Mouse (Mus musculus) midbrain, embryonic 12.5 days (tissue): ENCODE results near the gene Trappc6a. TPM values are rescaled to one million over a fixed set of nuclear protein-coding genes. Genes with fewer than 3 reads are reported as not detected.
A peak's percentile ranks its signal among the peaks of the same experiment; 100 is the strongest.

ENCODE experiments used
- ATAC-seq: fragments of 200-750 bp; cut with Nextera tagmentation; 2 replicates; pipeline ENCODE4 v1.8.0; 2017; ENCODE audit warnings: low read depth, moderate TSS enrichment, moderate library complexity; ENCODE audit not compliant: low FRiP score
- H3K27ac ChIP-seq: fragments of 300-500 bp; sonication (generic); replicated peaks from 2 replicates; pipeline ENCODE4 v1.5.1; 2016; ENCODE audit warnings: mild to moderate bottlenecking
- H3K27me3 ChIP-seq: fragments of 300-500 bp; sonication (generic); 2 replicates; pipeline ENCODE4 v1.6.1; 2016; ENCODE audit warnings: mild to moderate bottlenecking
- H3K36me3 ChIP-seq: fragments of 300-500 bp; sonication (generic); 2 replicates; pipeline ENCODE4 v1.6.1; 2016
- H3K4me1 ChIP-seq: fragments of 300-500 bp; sonication (generic); 2 replicates; pipeline ENCODE4 v1.6.1; 2016
- H3K4me2 ChIP-seq: fragments of 300-500 bp; sonication (generic); replicated peaks from 2 replicates; pipeline ENCODE4 v1.6.1; 2016; ENCODE audit warnings: mild to moderate bottlenecking, moderate library complexity
- H3K4me3 ChIP-seq: fragments of 300-500 bp; sonication (generic); 2 replicates; pipeline ENCODE4 v1.5.1; 2016; ENCODE audit warnings: mild to moderate bottlenecking
- H3K9ac ChIP-seq: fragments of 300-500 bp; sonication (generic); replicated peaks from 2 replicates; pipeline ENCODE4 v1.6.1; 2016; ENCODE audit warnings: mild to moderate bottlenecking, moderate library complexity
- H3K9me3 ChIP-seq: fragments of 300-500 bp; sonication (generic); 2 replicates; pipeline ENCODE4 v1.6.1; 2016; ENCODE audit warnings: mild to moderate bottlenecking
- WGBS: fragments of 180-500 bp; shearing (Covaris S2); methylation state at CpG from one replicate; pipeline ENCODE4 v1.1.7; 2016; 5-methylcytosine and 5-hydroxymethylcytosine counted together
- polyA plus RNA-seq: library from polyadenylated mRNA; unstranded; fragments of >200 nt; fragmentation: Nextera tagmentation; extraction: Ambion mirVana; gene quantifications from 2 replicates; pipeline ENCODE4 v1.2.1, GENCODE M21; 2016

The Trappc6a gene
- polyA plus RNA-seq, 1 experiment from 2014 or later: 41.5 TPM

GRCm38 (mm10) chr7:19494751-19495474 lies 13.3 kb upstream of the Trappc6a start:
- Histone ChIP-seq H3K27ac (no peak overlapping the region), H3K27me3 (peaks cover 45% of the 10 kb centered on the region), H3K36me3 (no peaks in the 10 kb centered on the region), H3K9ac (no peak overlapping the region), H3K4me1 (peaks cover 5% of the 10 kb centered on the region), H3K9me3 (no peaks in the 10 kb centered on the region), H3K4me2 (no peak overlapping the region), H3K4me3 (no peak overlapping the region)
- ATAC-seq: no peak
- 86% methylated on average over 25 of the region's 25 CpGs for WGBS

- 74% methylated on average over 20 of the region's 20 CpGs for WGBS
- Histone ChIP-seq H3K9ac (no peak overlapping the region), H3K4me3 (no peak overlapping the region), H3K4me2 (no peak overlapping the region), H3K36me3 (no peaks in the 10 kb centered on the region), H3K27ac (no peak overlapping the region), H3K27me3 (peaks cover 37% of the 10 kb centered on the region), H3K4me1 (peaks cover 5% of the 10 kb centered on the region), H3K9me3 (no peaks in the 10 kb centered on the region)
- no peak for ATAC-seq
Measured at GRCm38 (mm10) chr7:19495521-19496213, 12.5 kb upstream of the Trappc6a start.

- no peaks in the 10 kb centered on the region for H3K9me3 ChIP-seq
- H3K36me3 ChIP-seq: no peaks in the 10 kb centered on the region
- H3K4me2 ChIP-seq: no peak overlapping the region
- no peak overlapping the region for H3K9ac ChIP-seq
- peaks cover 32% of the 10 kb centered on the region for H3K27me3 ChIP-seq
- H3K4me3 ChIP-seq: no peak overlapping the region
- WGBS: 70% methylated on average over 5 of the region's 5 CpGs
- H3K27ac ChIP-seq: no peak overlapping the region
- H3K4me1 ChIP-seq: peaks cover 5% of the 10 kb centered on the region
- no peak for ATAC-seq
Measured at GRCm38 (mm10) chr7:19496214-19496555, 12.0 kb upstream of the Trappc6a start.

GRCm38 (mm10) chr7:19498326-19498725 lies 9.9 kb upstream of the Trappc6a start:
- ATAC-seq: no peak
- H3K9ac ChIP-seq: no peak overlapping the region
- no peaks in the 10 kb centered on the region for H3K4me1 ChIP-seq
- no peaks in the 10 kb centered on the region for H3K9me3 ChIP-seq
- peaks cover 12% of the 10 kb centered on the region; the same call in 1 of the 2 replicates for H3K27me3 ChIP-seq
- H3K36me3 ChIP-seq: no peaks in the 10 kb centered on the region
- no peak overlapping the region for H3K4me2 ChIP-seq
- no peak overlapping the region for H3K4me3 ChIP-seq
- H3K27ac ChIP-seq: no peak overlapping the region
- 84% methylated on average over 4 of the region's 4 CpGs for WGBS

GRCm38 (mm10) chr7:19500420-19501363 lies 7.5 kb upstream of the Trappc6a start:
- H3K27ac ChIP-seq: no peak overlapping the region
- H3K27me3 ChIP-seq: no peaks in the 10 kb centered on the region
- H3K4me3 ChIP-seq: no peak overlapping the region
- H3K9ac ChIP-seq: no peak overlapping the region
- H3K4me1 ChIP-seq: no peaks in the 10 kb centered on the region
- no peak for ATAC-seq
- no peaks in the 10 kb centered on the region for H3K9me3 ChIP-seq
- no peaks in the 10 kb centered on the region for H3K36me3 ChIP-seq
- 73% methylated on average over 12 of the region's 12 CpGs for WGBS
- no peak overlapping the region for H3K4me2 ChIP-seq

- Histone ChIP-seq H3K4me2 (no peak overlapping the region), H3K36me3 (no peaks in the 10 kb centered on the region), H3K9ac (no peak overlapping the region), H3K9me3 (no peaks in the 10 kb centered on the region), H3K4me1 (peaks cover 2% of the 10 kb centered on the region), H3K4me3 (no peak overlapping the region), H3K27ac (no peak overlapping the region), H3K27me3 (no peaks in the 10 kb centered on the region; the same call in 1 of the 2 replicates)
- WGBS: 86% methylated on average over 4 of the region's 4 CpGs
- no peak for ATAC-seq
Measured at GRCm38 (mm10) chr7:19501658-19502057, 6.5 kb upstream of the Trappc6a start.

GRCm38 (mm10) chr7:19503481-19504068 lies 4.6 kb upstream of the Trappc6a start:
- WGBS: 36% methylated on average over 5 of the region's 5 CpGs
- Histone ChIP-seq H3K4me3 (no peak overlapping the region), H3K4me2 (no peak overlapping the region), H3K36me3 (no peaks in the 10 kb centered on the region), H3K27me3 (no peaks in the 10 kb centered on the region; the same call in 1 of the 2 replicates), H3K27ac (no peak overlapping the region), H3K9me3 (no peaks in the 10 kb centered on the region), H3K4me1 (peaks cover 13% of the 10 kb centered on the region), H3K9ac (no peak overlapping the region)
- ATAC-seq: no peak

- Histone ChIP-seq H3K4me2 (peak overlapping the region; percentile 88), H3K27me3 (no peaks in the 10 kb centered on the region; the same call in 1 of the 2 replicates), H3K4me3 (peak overlapping the region; percentile 78), H3K9ac (no peak overlapping the region; the same call in 1 of the 2 replicates), H3K9me3 (no peaks in the 10 kb centered on the region), H3K36me3 (no peaks in the 10 kb centered on the region), H3K4me1 (peaks cover 20% of the 10 kb centered on the region), H3K27ac (no peak overlapping the region)
- 19% methylated on average over 6 of the region's 6 CpGs for WGBS
- no peak for ATAC-seq
Measured at GRCm38 (mm10) chr7:19506326-19506725, 1.9 kb upstream of the Trappc6a start.

- Histone ChIP-seq H3K4me1 (peaks cover 20% of the 10 kb centered on the region), H3K36me3 (no peaks in the 10 kb centered on the region), H3K9me3 (no peaks in the 10 kb centered on the region), H3K9ac (peak overlapping the region; percentile 86), H3K27ac (peak overlapping the region; percentile 83), H3K4me2 (peak overlapping the region; percentile 88), H3K27me3 (no peaks in the 10 kb centered on the region; the same call in 1 of the 2 replicates), H3K4me3 (peak overlapping the region; percentile 78)
- 1% methylated on average over 70 of the region's 71 CpGs for WGBS
- peak; percentile 44 for ATAC-seq
Measured at GRCm38 (mm10) chr7:19506969-19507611, 1.1 kb upstream of the Trappc6a start.

- peak overlapping the region; percentile 86 for H3K9ac ChIP-seq
- H3K4me3 ChIP-seq: peak overlapping the region; percentile 78
- no peak for ATAC-seq
- H3K36me3 ChIP-seq: no peaks in the 10 kb centered on the region
- peak overlapping the region; percentile 88 for H3K4me2 ChIP-seq
- peak overlapping the region; percentile 83 for H3K27ac ChIP-seq
- no peaks in the 10 kb centered on the region for H3K9me3 ChIP-seq
- H3K4me1 ChIP-seq: peaks cover 20% of the 10 kb centered on the region
- 6% methylated on average over 18 of the region's 18 CpGs for WGBS
- no peaks in the 10 kb centered on the region; the same call in 1 of the 2 replicates for H3K27me3 ChIP-seq
Measured at GRCm38 (mm10) chr7:19507612-19507981, 598 bp upstream of the Trappc6a start.

- H3K4me3 ChIP-seq: peak overlapping the region; percentile 78
- no peaks in the 10 kb centered on the region; the same call in 1 of the 2 replicates for H3K27me3 ChIP-seq
- H3K9me3 ChIP-seq: no peaks in the 10 kb centered on the region
- H3K27ac ChIP-seq: peak overlapping the region; percentile 83
- peak; percentile 13 for ATAC-seq
- peak overlapping the region; percentile 88 for H3K4me2 ChIP-seq
- H3K36me3 ChIP-seq: no peaks in the 10 kb centered on the region
- WGBS: 12% methylated on average over 15 of the region's 15 CpGs
- peaks cover 20% of the 10 kb centered on the region for H3K4me1 ChIP-seq
- peak overlapping the region; percentile 86 for H3K9ac ChIP-seq
Measured at GRCm38 (mm10) chr7:19508924-19509568, 851 bp downstream of the Trappc6a start.
